Mouse (Mus musculus) thymus, postnatal 10 days (tissue): ENCODE measurements around the gene Adrm1.

Experiments used
- DNase-seq, 2 experiments: peaks; one replicate each; pipeline ENCODE4 v3.0.0; 2021; ENCODE audit warnings: low spot score in 2 of 2

Adrm1 gene

DNA sequence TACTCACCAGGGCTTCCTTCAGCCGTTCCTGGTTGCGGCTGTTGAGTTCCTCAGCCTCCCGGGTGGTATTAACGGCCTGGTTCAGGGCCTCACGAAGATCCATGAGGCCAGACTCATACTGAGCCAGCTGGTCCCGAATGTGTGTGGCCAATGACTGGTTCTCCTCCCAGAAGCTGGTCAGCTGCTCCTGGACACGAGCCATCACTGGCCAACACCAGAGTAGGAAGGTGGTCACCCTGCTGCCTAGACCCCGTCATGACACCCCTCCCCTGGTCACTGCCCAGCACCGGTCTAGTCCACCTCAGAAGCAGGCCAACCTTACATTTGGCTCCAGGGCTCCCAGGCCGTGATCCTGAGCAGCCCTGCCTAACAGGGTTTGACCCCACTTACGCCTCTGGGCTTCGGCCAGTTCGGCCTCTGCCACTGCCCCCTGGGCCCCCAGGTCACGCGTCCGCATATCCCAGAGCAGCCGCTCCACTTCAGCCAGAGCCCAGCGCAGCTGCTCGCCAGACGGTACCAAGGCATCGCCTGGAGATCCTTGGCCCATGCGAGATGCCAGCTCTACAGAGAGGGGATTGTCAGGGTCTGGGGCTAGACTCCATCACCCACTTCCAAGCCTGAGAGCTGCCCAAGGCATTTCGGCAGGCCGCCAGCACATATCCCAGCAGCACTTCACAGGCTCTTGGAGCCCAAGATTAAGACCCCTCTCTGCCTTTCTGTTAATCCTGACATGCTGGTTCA lies 12.9 kb downstream of the Adrm1 start:
- no peak for DNase-seq

DNA sequence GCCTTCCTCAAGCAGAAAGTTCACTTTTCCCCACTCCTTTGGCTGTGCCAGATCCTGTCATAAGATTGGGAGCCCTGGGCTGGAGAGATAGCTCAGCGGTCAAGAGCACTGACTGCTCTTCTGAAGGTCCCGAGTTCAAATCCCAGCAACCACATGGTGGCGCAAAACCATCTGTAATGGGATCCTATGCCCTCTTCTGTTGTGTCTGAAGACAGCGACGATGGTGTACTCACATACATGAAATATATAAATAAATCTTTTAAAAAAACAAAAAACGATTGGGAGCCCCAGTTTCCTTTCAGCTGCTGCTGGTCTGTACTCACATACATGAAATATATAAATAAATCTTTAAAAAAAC lies 13.4 kb downstream of the Adrm1 start:
- DNase-seq: no peak

DNA sequence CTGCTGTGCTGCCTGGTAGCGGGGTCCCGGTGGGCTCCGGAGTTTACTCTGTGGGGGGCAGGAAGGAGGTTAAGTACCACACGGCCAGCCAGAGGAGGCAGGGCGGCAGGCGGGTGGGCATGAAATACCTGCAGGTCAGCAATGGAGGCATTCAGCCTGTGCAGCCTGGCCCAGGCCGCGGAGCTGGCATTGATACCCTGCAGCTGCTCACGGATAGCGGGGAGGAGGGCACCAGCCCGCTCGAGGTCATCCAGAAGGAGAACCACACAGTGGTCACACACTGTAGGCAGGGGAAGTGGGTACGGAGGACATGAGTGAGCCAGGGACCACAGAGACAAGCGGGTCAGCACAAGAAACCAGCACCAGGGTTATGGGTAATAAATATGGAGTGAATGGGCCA lies 14.4 kb downstream of the Adrm1 start:
- no peak for DNase-seq

DNA sequence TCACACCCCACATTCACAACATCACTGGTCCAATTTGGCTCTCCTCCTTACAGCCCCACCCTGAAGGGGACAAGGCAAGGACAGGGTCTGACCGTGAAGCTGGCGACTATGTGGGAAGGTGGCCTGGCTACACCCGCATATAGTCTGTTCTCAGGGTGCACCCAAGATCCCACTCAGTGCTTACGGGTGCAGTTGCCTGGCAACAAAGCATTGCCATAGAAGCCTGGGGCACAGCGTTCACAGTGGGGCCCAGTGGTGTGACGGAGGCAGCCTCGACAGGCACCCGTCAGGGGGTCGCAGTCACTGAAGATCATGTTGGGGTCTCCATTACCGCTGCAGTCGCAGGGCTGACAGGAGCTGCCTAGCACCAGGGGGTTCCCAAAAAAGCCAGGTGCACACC lies 16.1 kb downstream of the Adrm1 start:
- DNase-seq: no peak

DNA sequence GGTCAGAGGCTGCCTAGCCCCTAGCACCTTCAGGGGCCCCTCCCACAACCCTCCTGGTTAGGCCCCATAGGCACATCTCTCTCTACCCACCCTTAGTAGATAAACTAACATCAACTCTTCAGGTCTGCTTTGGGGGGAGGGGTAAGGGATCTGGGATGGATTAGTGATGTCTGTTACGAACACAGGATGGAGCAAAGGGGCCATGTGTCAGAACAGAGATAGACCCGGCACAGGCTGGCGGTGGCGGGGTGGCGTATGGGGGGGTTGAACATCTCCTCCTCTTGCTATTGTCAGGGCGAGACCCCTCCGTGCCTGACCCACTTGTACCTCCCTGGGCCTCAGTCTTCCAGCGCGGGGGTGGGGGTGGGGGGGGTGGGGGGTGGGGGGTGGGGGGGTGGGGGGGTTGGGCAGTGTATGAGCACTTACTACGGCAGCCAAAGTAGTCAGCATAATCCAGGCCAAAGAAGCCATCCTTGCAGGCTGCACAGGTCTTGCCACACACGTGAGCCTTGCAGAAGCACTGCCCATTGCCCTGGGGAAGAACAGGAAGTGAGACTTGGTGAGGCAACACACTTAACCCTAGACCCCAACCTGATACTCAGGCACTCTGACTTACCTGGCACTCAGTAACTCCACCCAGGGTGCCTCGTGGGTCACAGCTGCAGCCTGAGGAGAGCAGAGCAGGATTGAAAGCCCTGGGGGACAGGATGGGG lies 25.5 kb downstream of the Adrm1 start:
- DNase-seq: no peak

DNA sequence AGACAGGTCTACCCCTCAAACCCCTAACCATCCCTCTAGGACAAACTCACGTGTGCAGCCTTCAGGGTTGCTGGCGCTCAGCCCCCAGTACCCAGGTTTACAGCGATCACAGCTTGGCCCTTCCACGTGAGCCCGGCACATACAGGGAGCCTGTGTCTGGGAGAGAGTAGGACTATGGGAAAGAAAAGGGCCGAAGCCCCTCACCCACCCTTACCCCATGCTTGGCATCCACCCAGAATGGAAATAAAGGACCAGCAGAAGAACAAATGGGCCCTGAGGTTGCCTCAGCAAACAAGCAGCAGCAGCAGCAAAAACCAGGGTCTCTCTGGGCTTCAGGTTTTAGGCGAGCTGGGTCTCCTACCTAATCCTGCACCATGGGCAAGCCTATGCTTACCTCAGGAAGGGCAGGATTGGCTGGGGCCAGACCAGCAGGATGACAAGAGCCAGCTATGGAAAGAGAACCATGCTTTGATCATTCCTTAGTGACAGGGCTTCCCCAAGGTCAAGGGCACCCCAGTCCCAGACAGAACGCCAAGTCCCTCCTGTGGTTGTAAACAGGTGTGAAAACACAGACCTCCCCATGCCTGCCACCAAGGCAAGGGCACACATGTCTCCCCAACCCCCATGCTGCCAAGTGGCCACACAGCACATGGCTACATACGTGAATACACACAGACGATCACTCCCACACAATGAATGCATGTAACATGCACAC lies 26.2 kb downstream of the Adrm1 start:
- no peak for DNase-seq

DNA sequence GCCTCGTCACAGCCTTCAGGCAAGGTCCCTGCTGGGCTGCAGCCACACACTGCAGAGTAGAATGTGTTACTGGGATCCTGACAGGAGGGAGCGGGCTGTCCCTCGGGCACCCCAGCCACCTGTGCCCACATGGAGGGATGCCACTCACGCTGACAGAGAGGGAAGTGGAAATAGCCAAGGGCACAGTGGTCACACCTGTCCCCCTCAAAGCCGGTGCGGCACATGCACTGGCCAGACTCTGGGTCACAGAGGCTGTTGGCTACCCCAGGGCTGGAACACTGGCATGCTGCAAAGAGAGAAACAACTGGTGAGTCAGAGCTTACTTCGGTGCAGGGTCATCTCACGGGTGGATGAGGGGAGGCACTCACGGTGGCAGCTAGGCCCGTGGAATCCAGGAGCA lies 27.5 kb downstream of the Adrm1 start:
- DNase-seq: no peak

DNA sequence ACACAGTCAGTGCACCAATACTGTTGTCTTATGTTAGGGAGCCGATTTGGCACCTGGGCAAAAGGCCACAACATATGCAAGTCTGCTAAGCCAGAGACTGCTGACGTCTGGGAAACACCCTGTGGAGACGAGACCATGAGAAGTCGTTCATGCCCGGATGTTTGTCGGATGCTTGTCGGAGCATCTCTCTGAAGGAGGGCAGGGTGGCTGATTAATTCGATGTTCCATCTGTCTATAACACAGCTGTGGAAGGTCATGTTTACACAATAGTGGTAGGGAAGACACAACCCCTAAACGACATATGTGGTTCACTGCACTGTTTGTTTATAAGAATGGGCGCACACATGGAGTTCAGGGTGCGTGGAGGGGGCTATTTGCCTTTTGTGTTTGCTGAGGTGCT lies 29.4 kb downstream of the Adrm1 start:
- DNase-seq: no peak

DNA sequence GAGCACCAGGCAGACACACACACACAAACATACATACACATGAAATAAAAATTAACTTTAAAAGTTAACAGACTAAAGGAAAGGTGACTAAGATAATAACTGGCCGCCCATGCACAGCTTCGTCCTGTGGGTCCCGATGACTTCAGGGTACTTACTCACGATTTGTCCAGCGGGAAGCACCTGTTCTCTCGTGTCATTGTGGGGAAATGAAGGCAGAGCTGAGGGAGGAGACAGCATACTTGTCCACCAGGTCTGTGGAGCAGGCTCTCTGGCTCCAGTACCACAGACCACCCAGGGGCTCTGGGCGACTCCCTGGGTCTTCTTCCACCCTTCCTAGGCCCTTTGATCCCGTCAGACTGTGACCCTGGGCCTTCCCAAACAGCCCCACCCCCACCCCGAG lies 30.0 kb downstream of the Adrm1 start:
- no peak for DNase-seq

DNA sequence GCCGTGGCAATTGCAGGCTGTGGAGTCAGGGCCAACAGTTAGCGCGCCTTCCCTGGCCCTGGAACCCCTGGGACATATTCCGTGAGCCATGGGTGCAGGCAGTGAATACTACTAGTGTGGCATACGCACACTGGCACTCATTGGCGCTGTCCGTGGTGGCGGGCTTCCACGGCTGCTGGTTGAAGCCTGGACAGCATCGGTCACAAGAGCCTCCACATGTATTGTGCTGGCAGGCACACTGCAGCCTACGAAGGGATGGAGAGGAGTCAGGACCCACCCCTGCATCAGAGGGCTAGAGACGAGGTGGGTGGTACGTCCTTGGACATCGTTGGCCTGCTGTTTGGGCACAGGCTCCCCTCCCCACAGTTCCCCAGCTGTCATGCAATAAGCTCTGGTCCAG lies 31.0 kb downstream of the Adrm1 start:
- DNase-seq: no peak

DNA sequence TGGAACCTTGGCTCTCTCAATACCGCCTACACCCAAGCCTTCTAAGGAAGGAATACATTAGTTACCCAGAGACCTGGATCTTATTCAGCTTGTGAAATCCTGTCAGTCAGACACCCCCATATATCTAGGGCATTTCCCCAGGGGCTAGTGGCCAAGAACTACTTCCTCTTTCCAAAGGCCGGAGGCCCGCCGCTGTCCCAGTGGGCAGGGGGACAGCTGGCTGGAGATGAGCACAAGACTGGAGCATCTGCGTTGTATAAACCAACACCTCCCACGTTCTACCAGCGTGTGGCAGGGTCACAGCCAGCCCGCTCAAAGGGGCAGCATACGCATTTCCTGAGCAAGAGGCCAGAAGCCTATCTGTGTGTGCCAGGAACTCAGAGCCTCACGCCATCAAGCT lies 31.5 kb downstream of the Adrm1 start:
- DNase-seq: no peak

DNA sequence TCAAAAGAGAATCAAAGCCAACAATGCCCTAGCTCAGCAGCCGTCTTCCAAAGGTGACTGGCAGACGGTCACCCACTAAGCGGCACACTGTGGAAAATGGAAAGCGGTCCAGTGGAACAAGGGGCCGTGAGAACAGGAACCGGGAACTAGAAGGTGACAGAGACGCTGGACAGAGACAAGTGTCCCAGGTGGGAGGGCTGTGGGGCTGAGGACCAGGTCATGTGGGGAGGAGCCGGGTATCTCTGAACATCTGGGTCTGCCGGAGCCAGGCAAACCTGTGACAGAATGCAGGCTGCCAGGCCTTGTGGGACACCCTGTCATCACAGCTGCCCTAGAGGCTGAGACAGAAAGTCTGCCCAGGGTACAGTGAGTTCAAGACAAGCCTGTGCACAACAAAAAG lies 33.2 kb downstream of the Adrm1 start:
- DNase-seq: no peak

DNA sequence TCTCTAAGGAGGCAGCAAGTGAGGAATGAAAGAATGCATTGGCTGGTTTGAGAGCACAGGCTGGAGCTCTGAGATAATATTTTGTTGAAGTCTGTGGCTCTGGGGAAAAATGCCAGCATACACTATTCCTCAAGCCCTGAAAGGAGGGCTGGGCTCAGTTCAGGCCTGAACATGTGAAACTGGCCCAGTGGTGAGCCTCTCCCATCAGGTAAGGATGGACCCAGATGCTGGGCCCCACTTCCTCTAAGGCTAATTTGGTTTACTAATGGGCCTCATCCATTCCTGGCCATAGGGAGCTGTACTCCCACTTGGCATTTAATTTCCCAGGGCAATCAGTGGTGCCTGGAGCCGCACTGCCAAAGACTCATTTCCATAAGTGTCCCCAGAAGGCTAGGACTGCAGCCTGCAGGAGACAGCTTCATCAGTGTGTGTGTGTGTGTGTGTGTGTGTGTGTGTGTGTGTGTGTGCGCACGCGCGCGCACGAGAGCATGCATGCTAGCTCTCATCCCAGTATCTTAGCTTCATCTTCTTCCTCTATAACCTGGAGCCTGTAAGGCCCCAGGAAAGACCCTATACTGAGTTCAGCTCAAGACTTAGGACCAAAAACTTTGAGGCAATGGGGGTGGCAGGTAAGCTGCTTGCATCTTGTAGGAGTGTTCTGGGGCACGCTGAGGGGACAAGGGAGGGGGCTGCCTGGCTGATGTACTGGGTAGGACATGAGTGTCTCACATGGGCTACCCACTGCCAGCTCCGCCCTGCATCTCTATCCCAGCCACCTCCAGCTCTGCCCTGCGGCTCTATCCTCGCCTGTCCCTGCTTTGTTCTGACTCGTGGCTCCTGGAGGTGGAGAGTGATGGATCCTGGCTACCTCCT lies 34.0 kb downstream of the Adrm1 start:
- no peak for DNase-seq

DNA sequence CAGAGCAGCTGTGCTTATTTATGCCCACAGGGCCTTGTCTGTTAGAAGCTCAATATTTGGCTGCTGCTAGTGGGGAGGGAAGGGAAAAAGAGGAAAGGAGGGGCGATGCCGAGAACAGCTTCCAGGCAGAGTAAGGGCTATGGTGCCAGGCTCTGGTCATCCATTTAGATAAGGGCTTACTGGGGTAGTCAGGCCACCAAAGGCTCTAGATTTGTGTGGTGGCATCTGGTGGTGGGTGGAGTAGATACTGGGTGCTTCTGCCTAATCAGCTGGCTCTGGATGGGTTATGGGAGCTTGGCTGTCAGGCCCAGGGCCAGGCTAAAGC lies 34.6 kb downstream of the Adrm1 start:
- DNase-seq: no peak

DNA sequence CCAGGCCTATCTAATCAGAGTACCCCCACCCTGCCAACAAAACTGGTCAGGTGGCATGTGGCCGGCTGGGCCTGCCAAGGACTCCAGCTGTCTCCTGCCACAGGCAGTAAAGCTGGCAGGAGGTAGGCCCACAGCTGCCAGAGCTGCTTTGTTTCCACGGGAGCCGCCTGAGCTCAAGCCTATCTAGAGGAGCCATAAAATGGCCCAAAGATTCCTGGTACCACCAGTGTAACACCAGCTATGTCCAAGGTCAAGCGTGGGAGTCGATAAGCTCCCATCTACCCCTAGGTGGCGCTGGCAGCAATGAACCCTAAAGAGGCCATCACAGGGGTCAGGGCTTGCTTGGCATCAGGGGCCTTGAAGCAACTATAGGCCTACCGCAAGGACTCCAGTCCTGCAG lies 36.6 kb downstream of the Adrm1 start:
- no peak for DNase-seq

DNA sequence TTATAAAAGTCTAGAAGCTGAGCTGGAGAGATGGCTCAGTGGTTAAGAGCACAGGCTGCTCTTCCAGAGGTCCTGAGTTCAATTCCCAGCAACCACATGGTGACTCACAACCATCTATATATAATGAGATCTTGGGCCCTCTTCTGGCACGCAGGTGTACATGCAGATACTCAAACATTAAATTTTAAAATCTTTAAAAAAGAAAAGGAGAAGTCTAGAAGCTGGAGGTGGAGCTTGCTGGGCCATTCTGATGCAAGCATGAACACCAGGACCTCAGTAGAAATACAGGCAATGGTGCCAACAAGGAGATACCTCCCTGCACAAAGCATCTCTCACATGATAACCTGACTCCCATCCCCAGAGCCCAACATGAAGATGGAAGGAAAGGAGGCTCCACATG lies 37.7 kb downstream of the Adrm1 start:
- DNase-seq: no peak

DNA sequence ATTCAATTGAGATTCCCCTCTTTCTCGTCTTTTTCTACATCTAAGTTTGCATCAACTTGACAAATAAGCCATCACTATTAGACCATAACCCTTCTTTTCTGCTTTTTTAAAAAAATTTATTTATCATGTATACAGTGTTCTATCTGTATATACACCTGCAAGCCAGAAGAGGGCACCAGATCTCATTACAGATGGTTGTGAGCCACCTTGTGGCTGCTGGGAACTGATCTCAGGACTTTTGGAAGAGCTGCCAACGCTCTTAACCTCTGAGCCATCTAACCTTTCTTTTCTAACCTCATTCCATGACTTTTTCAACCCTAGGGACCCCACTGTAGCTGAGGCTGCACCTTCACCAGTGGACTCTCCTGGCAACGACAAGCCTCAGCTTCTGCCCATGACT lies 41.0 kb downstream of the Adrm1 start:
- DNase-seq: no peak

DNA sequence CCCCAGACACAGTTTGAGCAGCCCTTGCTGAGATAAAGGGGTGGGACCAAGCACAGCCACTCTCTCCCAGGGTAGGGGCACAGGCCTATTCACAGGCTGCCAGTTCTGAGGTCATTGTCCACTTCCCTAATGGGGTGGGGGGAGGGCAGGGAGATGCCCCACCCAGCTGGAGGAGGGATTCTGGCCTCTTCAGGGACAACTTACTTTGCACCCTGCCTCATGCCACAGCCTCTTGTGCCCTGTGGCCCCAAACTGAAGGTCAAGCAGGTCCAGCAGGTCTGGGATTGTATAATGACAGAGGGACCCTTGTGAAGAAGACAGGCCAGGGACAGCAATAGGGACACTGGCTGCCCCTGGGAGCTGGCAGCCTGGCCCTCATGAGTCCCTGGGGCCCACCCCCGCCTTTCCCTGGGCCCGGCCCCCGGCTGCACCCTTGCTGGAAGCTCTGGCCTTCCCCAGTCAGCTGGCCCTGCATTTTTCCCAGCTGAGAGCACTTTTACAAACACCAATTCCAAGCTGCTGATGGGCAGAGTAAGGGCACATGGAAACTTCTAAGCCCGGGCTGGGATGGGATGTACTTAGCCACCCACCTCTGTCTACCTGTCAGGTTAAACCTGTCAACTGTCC lies 43.2 kb downstream of the Adrm1 start:
- DNase-seq: no peak

DNA sequence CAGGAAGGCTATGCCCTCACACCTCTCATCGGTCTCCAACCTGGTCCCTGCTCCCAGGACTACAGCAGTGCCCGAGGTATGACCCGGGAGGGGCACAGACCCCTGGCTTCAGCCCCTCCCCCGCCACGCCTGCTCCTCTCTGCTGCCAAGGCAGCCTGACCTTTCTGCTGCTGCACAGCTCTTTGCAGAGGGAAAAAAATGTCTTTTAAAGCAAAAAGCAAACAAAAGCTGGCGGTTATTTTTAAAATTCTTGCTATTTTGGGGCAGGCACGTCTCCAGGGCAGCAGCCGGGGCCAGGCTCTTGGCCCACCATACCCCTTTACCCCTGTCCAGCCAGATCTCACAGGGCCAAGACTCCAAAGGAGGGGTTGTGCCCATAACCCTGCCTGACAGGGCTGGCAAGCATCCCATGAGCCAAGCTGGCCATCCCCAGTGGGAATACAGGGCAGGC lies 43.8 kb downstream of the Adrm1 start:
- no peak for DNase-seq

DNA sequence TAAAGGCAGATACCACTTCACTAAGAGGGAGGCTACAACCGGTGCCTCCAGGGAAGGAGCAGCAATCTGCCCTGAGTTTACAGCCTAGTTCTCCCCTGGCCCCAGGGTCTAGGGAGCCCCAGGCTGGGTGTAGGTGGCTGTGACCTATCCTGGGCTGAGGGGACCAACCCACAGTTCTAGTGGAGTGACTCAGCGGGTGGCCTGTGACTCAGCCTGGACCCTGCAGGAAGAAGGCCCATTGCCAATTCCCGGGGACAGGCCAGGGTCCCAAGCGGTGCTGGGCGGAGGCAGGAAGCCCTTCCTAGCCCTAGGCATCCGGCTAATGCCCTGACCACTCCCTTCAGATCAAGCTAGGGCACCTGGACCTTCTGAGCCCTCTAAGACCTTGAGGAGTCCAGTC lies 44.7 kb downstream of the Adrm1 start:
- no peak for DNase-seq

DNA sequence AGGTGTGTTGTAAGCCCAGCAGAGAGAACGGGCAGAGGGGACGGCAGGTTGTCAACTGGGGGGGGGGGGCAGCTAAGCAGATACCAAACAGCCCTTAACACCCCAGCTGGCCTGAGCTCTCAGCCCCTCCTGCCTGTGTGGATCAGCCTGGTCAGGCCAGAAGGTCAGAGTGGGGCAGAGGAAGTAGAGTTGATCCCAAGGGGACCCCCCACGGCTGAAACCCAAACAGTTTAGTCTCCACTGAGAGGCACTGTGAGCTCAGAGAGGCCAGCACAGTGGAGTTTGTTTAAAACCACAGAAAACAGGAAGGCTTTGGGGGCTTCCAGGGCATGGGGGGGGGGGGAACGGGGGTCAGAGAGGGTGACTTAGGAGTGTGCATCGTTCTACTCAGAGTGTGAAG lies 45.6 kb downstream of the Adrm1 start:
- DNase-seq: no peak

DNA sequence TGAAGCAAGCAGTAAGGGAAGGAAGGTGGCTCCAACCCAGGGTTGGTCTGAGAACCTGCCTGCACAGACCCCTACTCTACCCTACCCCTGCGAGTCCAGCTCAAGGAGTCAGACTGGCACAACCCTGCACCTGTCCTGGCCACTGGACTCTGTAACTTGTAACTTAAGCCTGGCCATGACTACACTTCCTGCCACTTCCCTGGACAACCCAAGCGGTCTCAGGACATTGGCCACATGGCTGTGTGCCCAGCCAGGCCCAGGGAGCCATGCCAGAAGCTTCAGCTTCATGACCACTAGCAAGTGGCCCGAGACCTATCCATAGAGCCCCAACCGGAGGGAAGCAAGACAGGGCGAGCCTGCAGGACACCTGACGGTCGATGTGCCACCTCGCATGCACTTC lies 46.3 kb downstream of the Adrm1 start:
- no peak for DNase-seq
